Mouse (Mus musculus) midbrain, embryonic 10.5 days (tissue): ENCODE measurements at regions not wholly inside any gene's neighbourhood (a gene's known extent, or its start where the extent isn't known, plus 50 kb on each side); places are given as distances from the start of the nearest gene placed in this dataset.

Experiments
- DNase-seq: peaks from one replicate; pipeline ENCODE4 v3.0.0-alpha.2; 2017; ENCODE audit warnings: low spot score
- H3K27ac ChIP-seq: fragments of 300-500 bp; sonication (generic); replicated peaks from 2 replicates; pipeline ENCODE4 v1.5.1; 2016; ENCODE audit warnings: mild to moderate bottlenecking
- H3K27me3 ChIP-seq: fragments of 300-500 bp; sonication (generic); 2 replicates; pipeline ENCODE4 v1.6.1; 2016; ENCODE audit warnings: low read depth, mild to moderate bottlenecking; ENCODE audit not compliant: poor library complexity, severe bottlenecking
- H3K36me3 ChIP-seq: fragments of 300-500 bp; sonication (generic); 2 replicates; pipeline ENCODE4 v1.6.1; 2016; ENCODE audit warnings: mild to moderate bottlenecking, moderate library complexity
- H3K4me1 ChIP-seq: fragments of 300-500 bp; sonication (generic); 2 replicates; pipeline ENCODE4 v1.6.1; 2016
- H3K4me3 ChIP-seq: fragments of 300-500 bp; sonication (generic); 2 replicates; pipeline ENCODE4 v1.5.1; 2016; ENCODE audit warnings: mild to moderate bottlenecking, moderate library complexity
- H3K9me3 ChIP-seq: fragments of 300-500 bp; sonication (generic); replicated peaks from 2 replicates; pipeline ENCODE4 v1.6.1; 2016; ENCODE audit warnings: mild to moderate bottlenecking
- WGBS: fragments of 180-500 bp; shearing (Covaris S2); methylation state at CpG from one replicate; pipeline ENCODE4 v1.1.7; 2016; 5-methylcytosine and 5-hydroxymethylcytosine counted together

DNA sequence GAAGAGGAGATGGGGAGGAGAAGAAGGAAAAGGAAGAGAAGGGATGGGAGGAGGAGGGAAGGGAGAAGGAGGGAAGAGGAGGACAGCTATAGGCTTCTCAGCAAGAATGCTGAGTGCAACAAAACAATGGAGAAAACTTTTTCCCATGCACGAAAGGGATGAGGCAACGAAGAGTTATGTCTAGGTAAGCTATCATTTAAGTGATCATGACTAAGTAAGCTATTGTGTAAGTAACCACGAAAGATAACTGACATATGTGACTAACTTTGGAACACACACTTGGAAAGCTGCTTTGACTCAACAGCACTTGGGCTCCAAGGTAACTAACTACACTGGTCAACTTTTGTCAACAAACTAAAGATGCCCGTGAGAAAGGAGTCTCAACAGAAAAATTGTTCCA, 50.9 kb upstream of the Fstl1 start:
- no peak overlapping the region for H3K4me3 ChIP-seq
- no peaks in the 10 kb centered on the region; the same call in 1 of the 2 replicates for H3K27me3 ChIP-seq
- DNase-seq = no peak
- 89% methylated on average over 4 of the region's 4 CpGs for WGBS
- no peaks in the 10 kb centered on the region for H3K36me3 ChIP-seq
- no peaks in the 10 kb centered on the region for H3K4me1 ChIP-seq
- H3K9me3 ChIP-seq = no peaks in the 10 kb centered on the region
- no peak overlapping the region for H3K27ac ChIP-seq

DNA sequence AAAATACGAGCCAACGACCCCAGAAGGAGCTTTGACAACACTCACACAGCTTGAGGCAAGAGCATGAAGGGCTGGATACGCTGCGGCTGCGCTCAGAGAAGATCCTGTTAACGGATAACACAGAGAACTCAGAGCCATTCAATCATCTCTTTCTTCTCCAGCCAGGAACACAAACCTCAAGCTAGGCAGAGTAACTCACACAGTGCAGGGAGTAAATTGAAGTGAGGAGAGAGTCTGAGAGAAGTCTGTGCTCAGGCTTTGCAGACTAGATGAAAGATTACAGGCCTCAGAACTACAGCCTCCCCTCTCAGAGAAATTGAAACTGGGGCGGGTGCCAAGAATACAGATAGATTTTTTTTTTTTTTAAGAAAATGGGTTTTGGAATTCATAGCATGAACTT, 60.9 kb upstream of the Ndufb4 start:
- H3K27me3 ChIP-seq = no peaks in the 10 kb centered on the region
- H3K9me3 ChIP-seq = no peaks in the 10 kb centered on the region
- H3K27ac ChIP-seq = 0 out of 2 replicates have a peak overlapping the region, but pooled peaks have one; percentile 29
- peaks cover 10% of the 10 kb centered on the region; the same call in 1 of the 2 replicates for H3K4me1 ChIP-seq
- 48% methylated on average over 7 of the region's 7 CpGs for WGBS
- H3K36me3 ChIP-seq = no peaks in the 10 kb centered on the region
- H3K4me3 ChIP-seq = no peak overlapping the region
- DNase-seq = no peak

DNA sequence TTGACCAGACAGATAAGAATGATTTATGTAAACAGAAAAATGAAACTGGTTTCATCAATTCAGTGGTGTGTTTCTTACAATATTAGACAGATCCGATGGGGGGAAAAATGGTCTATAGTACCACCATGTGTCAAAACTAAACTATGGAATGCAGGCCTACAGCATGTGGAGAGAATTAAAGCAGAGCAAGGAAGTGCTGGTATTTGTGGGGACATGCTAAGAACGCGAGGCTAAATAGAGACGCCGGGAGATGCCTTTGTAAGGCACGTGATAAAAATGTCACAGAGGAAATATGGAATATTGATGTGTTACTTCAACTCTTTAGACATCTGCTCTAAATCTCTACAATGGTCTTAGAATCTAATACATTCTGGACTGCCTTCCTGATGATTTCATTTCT, 60.0 kb upstream of the Ndufb4 start:
- Histone ChIP-seq H3K9me3 (no peaks in the 10 kb centered on the region), H3K4me1 (peaks cover 10% of the 10 kb centered on the region; the same call in 1 of the 2 replicates), H3K27me3 (no peaks in the 10 kb centered on the region), H3K27ac (no peak overlapping the region), H3K4me3 (no peak overlapping the region), H3K36me3 (no peaks in the 10 kb centered on the region)
- 88% methylated on average over 6 of the region's 6 CpGs for WGBS
- DNase-seq = no peak

DNA sequence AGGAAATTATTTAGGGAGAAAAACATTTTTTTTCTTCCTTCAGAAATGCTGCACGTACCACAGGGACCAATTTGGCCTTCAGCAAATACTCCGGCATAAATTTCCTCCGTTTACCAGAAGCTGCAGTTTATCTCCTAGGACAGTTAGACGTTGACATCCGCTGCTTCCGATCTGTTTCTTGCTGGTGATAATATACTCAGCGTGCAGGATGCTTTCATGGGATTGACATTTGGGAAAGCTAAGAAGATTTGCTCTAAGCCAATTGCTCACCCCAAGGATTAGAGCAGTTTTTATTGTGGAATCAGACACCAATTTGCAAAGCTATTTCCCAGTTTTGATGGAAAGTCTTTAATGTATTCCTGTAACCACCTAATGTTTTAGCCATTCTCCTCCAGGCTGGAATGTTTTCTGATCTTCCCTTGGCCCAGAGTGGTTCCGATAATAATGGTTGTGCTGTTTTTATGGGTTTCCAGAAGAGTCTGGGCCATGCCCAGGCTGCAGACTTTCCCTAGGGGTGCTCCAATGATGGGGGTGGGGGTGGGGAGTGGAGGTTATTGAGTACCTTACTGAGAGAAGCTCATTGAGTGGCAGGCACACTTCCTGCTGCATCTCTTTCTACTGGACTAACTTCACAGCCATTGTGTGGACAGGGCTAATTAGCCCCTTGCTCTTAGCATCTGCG, 52.1 kb upstream of the Ndufb4 start:
- Histone ChIP-seq H3K36me3 (no peaks in the 10 kb centered on the region), H3K27ac (no peak overlapping the region; the same call in 1 of the 2 replicates), H3K27me3 (no peaks in the 10 kb centered on the region), H3K9me3 (no peaks in the 10 kb centered on the region), H3K4me1 (peaks cover 9% of the 10 kb centered on the region), H3K4me3 (no peak overlapping the region)
- DNase-seq = no peak
- 62% methylated on average over 9 of the region's 9 CpGs for WGBS

DNA sequence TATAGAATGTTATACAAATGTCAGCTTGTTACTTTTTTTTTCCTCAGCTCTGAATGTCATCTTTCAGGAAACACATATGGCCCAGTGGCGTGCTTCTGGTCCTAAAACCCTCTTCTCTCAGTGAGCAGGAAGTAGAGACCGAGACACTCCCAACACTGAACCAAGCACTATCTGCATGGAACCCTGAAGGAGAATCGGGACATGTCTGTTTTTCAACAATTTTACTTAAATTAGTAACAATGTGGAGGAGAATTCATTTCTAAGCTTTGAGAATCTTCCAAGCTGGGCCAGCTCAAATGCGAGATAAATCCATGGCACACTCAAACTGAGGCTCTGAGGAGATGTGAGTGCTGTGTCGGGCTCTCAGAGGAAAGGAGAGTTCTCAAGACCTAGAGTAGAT, 51.0 kb upstream of the Ndufb4 start:
- H3K36me3 ChIP-seq = no peaks in the 10 kb centered on the region
- no peaks in the 10 kb centered on the region for H3K9me3 ChIP-seq
- DNase-seq = no peak
- 87% methylated on average over 5 of the region's 5 CpGs for WGBS
- no peaks in the 10 kb centered on the region for H3K27me3 ChIP-seq
- peaks cover 9% of the 10 kb centered on the region for H3K4me1 ChIP-seq
- no peak overlapping the region for H3K27ac ChIP-seq
- no peak overlapping the region for H3K4me3 ChIP-seq

DNA sequence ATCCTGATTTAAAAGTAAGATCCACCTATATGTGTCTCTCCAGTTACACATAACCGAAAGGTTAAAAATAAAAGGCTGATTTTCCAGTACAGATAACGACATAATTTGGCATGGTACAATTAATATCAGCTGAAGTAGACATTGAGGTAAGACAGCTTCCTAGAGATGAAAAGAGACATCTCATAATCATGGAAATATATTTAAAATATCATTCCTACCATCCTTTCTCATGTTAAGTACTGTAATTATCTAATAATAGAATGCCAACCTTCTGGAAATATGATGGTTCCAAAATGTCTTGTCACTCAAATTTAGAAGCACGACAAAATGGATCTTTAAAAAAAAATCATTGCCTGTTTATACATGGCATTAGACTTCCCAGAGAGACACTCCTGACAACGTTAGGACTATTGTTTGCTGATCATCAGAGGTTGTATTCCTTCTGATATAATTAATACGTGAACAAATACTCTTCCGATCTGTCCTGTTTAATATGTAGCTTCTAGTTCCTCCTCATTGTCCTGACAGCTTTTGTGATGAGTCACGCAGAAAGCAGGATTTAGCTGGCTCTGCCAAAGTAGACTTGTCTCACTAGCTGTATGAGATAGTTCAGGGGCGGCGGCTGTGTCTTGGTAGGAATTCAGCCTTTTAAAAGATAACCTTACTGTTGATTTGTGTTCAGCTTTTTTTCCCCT, 50.4 kb upstream of the Ndufb4 start:
- H3K27ac ChIP-seq = no peak overlapping the region
- no peaks in the 10 kb centered on the region for H3K27me3 ChIP-seq
- H3K4me1 ChIP-seq = peaks cover 9% of the 10 kb centered on the region
- H3K4me3 ChIP-seq = no peak overlapping the region
- 82% methylated on average over 9 of the region's 9 CpGs for WGBS
- no peaks in the 10 kb centered on the region for H3K9me3 ChIP-seq
- DNase-seq = no peak
- H3K36me3 ChIP-seq = no peaks in the 10 kb centered on the region
